Mouse (Mus musculus): Measurements from ENCODE around the gene Prss53. TPM values are rescaled to one million over a fixed set of nuclear protein-coding genes. Genes with fewer than 3 reads are reported as not detected.

Gene Prss53
- total and polyA plus RNA-seq, 3 experiments = 0.76 to 3.8 (median 1.2) TPM

DNA sequence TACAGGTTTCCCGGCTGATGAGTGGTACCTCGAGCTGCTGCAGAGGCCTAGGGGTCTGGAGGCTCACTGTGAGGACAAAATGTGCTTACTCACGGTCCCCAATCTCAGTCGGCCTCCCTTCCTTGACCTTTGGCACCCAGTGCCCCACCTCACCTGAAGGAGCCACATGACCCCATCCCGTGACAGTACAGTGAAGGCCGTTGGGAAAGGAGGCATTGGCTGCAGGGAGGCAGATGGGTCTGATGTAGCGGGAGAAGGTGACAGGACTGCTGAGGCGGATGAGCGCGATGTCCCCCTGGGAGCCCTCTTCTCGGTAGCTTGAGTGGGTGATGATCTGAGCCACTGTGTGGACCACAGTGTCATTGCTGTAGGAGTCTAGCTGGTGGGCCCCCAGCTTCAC, 36.1 kb upstream of the Prss53 start:
- H3K27me3 ChIP-seq (ENCODE audit: control insufficient read depth, insufficient read depth, low read length) = peaks cover 2% of the 10 kb centered on the region; the same call in 1 of the 2 replicates
- no peak for DNase-seq
- no peaks in the 10 kb centered on the region for H3K4me1 ChIP-seq (ENCODE audit: control insufficient read depth, insufficient read depth, low read length)
- H3K79me2 ChIP-seq (replicated peaks; ENCODE audit: control insufficient read depth, insufficient read depth, low read length) = no peaks in the 10 kb centered on the region
- no peak overlapping the region for H3K27ac ChIP-seq
- TF ChIP-seq POLR2A (IDR thresholded peaks at IDR 0.05; ENCODE audit: insufficient read depth, low read depth, low read length) (no peak), EP300 (IDR thresholded peaks at IDR 0.05; ENCODE audit: insufficient read depth, low read depth, low read length) (no peak), CTCF (IDR thresholded peaks at IDR 0.05) (no peak)
- H3K9ac ChIP-seq (ENCODE audit: low read depth, low read length) = no peak overlapping the region
- H3K36me3 ChIP-seq (ENCODE audit: control insufficient read depth, insufficient read depth, low read length) = no peaks in the 10 kb centered on the region
- 80% methylated on average over 11 of the region's 11 CpGs for WGBS
- H3K4me3 ChIP-seq = no peak overlapping the region
- intact Hi-C loops (cut with DNase I) = no loop called here

DNA sequence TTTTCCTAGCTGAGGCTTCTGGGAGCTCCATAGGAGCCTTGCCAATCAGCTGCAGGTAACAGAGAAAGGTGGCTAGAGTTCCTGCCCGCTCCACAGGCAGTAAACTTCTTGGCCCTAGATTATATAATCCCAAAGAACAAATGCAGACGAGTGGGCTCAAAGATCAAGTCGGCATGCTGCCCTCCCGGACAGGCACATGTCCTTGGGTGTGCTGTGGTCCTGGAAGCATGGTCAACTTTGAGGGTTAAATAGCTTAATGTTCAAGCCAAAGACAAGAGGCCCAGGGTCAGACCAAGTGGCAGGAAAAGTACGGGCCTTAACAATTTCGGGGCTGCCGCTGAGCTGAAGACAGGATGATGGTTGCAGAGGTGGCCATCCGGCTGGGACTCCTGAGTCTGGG, 35.3 kb upstream of the Prss53 start:
- Histone ChIP-seq H3K9ac (ENCODE audit: low read depth, low read length) (no peak overlapping the region), H3K27me3 (ENCODE audit: control insufficient read depth, insufficient read depth, low read length) (peaks cover 2% of the 10 kb centered on the region; the same call in 1 of the 2 replicates), H3K4me1 (ENCODE audit: control insufficient read depth, insufficient read depth, low read length) (no peaks in the 10 kb centered on the region), H3K36me3 (ENCODE audit: control insufficient read depth, insufficient read depth, low read length) (no peaks in the 10 kb centered on the region), H3K27ac (no peak overlapping the region), H3K4me3 (no peak overlapping the region), H3K79me2 (replicated peaks; ENCODE audit: control insufficient read depth, insufficient read depth, low read length) (no peaks in the 10 kb centered on the region)
- intact Hi-C loops (cut with DNase I) = no loop called here
- no peak for DNase-seq
- 89% methylated on average over 8 of the region's 8 CpGs for WGBS
- no peak for TF ChIP-seq CTCF (IDR thresholded peaks at IDR 0.05)
- TF ChIP-seq EP300 (IDR thresholded peaks at IDR 0.05; ENCODE audit: insufficient read depth, low read depth, low read length) = no peak
- no peak for TF ChIP-seq POLR2A (IDR thresholded peaks at IDR 0.05; ENCODE audit: insufficient read depth, low read depth, low read length)

DNA sequence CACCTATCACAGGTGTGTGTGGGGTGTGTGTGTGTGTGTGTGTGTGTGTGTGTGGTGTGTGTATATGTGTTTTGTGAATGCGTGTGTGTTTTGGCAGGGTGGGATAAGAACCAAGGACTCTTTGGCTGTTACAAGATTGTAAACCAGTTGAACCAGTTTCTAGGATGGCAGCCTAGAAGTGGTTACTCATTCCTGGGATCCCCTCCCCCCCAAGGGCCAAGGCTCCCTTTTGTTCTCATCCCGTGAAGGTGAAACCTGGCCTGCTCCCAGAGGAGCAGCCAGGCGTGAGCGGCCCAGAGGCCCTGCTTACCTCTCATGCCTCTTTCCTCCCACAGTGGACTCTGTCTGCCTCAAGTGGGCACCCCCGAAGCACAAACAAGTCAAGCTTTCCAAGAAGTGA, 34.5 kb upstream of the Prss53 start:
- WGBS = 85% methylated on average over 5 of the region's 5 CpGs
- intact Hi-C loops (cut with DNase I) = no loop called here
- no peaks in the 10 kb centered on the region for H3K36me3 ChIP-seq (ENCODE audit: control insufficient read depth, insufficient read depth, low read length)
- no peak for DNase-seq
- no peaks in the 10 kb centered on the region for H3K79me2 ChIP-seq (replicated peaks; ENCODE audit: control insufficient read depth, insufficient read depth, low read length)
- H3K27me3 ChIP-seq (ENCODE audit: control insufficient read depth, insufficient read depth, low read length) = peaks cover 2% of the 10 kb centered on the region; the same call in 1 of the 2 replicates
- H3K4me1 ChIP-seq (ENCODE audit: control insufficient read depth, insufficient read depth, low read length) = no peaks in the 10 kb centered on the region
- no peak for TF ChIP-seq CTCF (IDR thresholded peaks at IDR 0.05)
- TF ChIP-seq EP300 (IDR thresholded peaks at IDR 0.05; ENCODE audit: insufficient read depth, low read depth, low read length) = no peak
- TF ChIP-seq POLR2A (IDR thresholded peaks at IDR 0.05; ENCODE audit: insufficient read depth, low read depth, low read length) = no peak
- no peak overlapping the region for H3K4me3 ChIP-seq
- no peak overlapping the region for H3K9ac ChIP-seq (ENCODE audit: low read depth, low read length)
- no peak overlapping the region for H3K27ac ChIP-seq

DNA sequence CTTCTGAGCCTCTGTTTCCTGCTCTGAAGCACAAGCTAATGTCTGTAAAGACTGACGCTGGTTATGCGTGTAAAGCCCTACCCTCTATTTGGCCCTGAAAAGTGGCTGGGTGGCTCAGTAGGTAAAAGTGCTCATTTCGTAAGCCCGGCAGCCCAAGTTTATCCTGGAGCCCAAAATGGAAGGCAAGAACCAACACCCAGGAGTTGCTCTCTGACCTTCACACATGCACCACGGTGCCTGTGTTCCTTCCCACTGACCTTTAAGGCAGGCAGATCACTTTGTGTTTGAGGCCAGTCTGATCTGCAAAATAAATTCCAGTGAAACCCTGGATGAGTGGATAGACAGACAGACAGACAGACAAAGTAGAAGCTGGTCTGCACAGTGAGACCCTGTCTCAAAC, 32.9 kb upstream of the Prss53 start:
- H3K4me3 ChIP-seq = no peak overlapping the region
- intact Hi-C loops (cut with DNase I) = no loop called here
- no peaks in the 10 kb centered on the region for H3K36me3 ChIP-seq (ENCODE audit: control insufficient read depth, insufficient read depth, low read length)
- H3K79me2 ChIP-seq (replicated peaks; ENCODE audit: control insufficient read depth, insufficient read depth, low read length) = no peaks in the 10 kb centered on the region
- H3K4me1 ChIP-seq (ENCODE audit: control insufficient read depth, insufficient read depth, low read length) = no peaks in the 10 kb centered on the region
- no peak for DNase-seq
- H3K27ac ChIP-seq = no peak overlapping the region
- H3K27me3 ChIP-seq (ENCODE audit: control insufficient read depth, insufficient read depth, low read length) = peaks cover 2% of the 10 kb centered on the region; the same call in 1 of the 2 replicates
- no peak overlapping the region for H3K9ac ChIP-seq (ENCODE audit: low read depth, low read length)
- TF ChIP-seq EP300 (IDR thresholded peaks at IDR 0.05; ENCODE audit: insufficient read depth, low read depth, low read length) (no peak), POLR2A (IDR thresholded peaks at IDR 0.05; ENCODE audit: insufficient read depth, low read depth, low read length) (no peak), CTCF (IDR thresholded peaks at IDR 0.05) (no peak)
- WGBS = 91% methylated on average over 5 of the region's 5 CpGs

DNA sequence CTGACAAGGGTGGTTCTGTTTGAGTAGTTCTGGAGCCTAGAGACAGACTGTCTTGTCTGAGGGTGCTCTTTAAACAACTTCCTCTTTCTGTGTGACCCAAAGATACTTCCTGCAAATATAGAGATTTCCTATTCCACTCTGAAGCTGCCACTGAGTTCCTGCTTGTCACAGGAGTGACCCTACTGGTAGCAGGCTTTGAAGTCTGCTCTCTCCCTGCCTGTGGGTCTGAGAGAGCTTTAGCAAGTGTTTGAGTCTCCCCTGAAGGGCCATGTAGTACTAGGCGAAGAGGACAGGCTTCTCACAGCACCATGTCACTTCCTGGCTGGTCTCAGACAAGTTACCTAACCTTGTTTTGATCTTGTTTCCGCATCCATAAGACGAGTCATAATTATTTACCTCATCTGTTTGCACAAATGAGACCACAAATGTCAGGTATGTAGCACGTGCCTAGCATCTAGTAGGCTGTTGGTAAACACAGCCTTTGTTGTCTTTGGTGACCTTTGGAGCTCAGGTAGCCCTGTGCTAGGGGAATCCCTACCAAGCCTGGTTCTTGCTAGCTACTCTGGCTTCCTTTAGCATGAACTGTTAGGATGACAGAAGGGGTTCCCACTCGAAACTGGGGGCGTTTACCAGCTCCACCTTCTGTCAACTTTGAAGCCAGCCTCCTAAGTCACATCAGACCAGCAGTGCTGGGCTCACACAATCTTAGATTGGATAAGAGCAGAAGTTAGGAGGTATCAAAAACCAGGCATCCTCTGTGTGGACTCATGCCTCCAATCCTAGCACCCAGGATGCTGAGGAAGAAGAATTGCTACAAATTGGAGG, 31.9 kb upstream of the Prss53 start:
- 77% methylated on average over 6 of the region's 6 CpGs for whole genome bisulfite sequencing
- no peak overlapping the region for H3K4me3 ChIP-seq
- H3K9ac ChIP-seq (ENCODE audit: low read depth, low read length) = no peak overlapping the region
- no peaks in the 10 kb centered on the region for H3K27me3 ChIP-seq (ENCODE audit: control insufficient read depth, insufficient read depth, low read length)
- TF ChIP-seq POLR2A (IDR thresholded peaks at IDR 0.05; ENCODE audit: insufficient read depth, low read depth, low read length) (no peak), EP300 (IDR thresholded peaks at IDR 0.05; ENCODE audit: insufficient read depth, low read depth, low read length) (no peak), CTCF (IDR thresholded peaks at IDR 0.05) (no peak)
- intact Hi-C loops (cut with DNase I) = no loop called here
- no peaks in the 10 kb centered on the region for H3K36me3 ChIP-seq (ENCODE audit: control insufficient read depth, insufficient read depth, low read length)
- H3K79me2 ChIP-seq (replicated peaks; ENCODE audit: control insufficient read depth, insufficient read depth, low read length) = no peaks in the 10 kb centered on the region
- no peak for DNase-seq
- H3K27ac ChIP-seq = no peak overlapping the region
- H3K4me1 ChIP-seq (ENCODE audit: control insufficient read depth, insufficient read depth, low read length) = no peaks in the 10 kb centered on the region

DNA sequence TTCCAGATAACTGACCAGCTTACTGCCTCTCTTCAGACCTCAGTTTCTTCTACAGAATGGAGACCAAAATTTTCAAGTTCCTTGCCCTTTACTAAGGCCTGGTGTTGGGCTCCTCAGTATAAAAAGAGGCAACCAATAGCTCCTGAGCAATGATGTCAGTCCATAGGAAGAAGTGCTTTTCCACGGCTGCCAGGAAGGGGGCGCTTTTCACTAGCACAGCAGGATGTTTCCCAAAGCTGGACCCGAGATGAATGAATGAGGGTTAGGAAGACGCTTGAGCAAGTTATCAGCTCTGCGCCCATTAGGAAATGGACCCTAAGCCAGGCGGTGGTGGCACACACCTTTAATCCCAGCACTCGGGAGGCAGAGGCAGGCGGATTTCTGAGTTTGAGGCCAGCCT, 30.7 kb upstream of the Prss53 start:
- TF ChIP-seq CTCF (IDR thresholded peaks at IDR 0.05) (peak; percentile 49), POLR2A (IDR thresholded peaks at IDR 0.05; ENCODE audit: insufficient read depth, low read depth, low read length) (no peak)
- no peaks in the 10 kb centered on the region for H3K4me1 ChIP-seq (ENCODE audit: control insufficient read depth, insufficient read depth, low read length)
- no peaks in the 10 kb centered on the region for H3K27me3 ChIP-seq (ENCODE audit: control insufficient read depth, insufficient read depth, low read length)
- no peaks in the 10 kb centered on the region for H3K36me3 ChIP-seq (ENCODE audit: control insufficient read depth, insufficient read depth, low read length)
- no peak for DNase-seq
- WGBS = 57% methylated on average over 8 of the region's 8 CpGs
- intact Hi-C loops (cut with DNase I) = no loop called here
- no peak overlapping the region for H3K9ac ChIP-seq (ENCODE audit: low read depth, low read length)
- H3K27ac ChIP-seq = no peak overlapping the region
- no peaks in the 10 kb centered on the region for H3K79me2 ChIP-seq (replicated peaks; ENCODE audit: control insufficient read depth, insufficient read depth, low read length)
- no peak overlapping the region for H3K4me3 ChIP-seq

All from heart, adult 2 months (tissue).